Mouse (Mus musculus) stomach, embryonic 16.5 days (tissue): Measurements from ENCODE around the gene Actr3b. TPM values are rescaled to one million over a fixed set of nuclear protein-coding genes. Genes with fewer than 3 reads are reported as not detected.
A peak's percentile ranks its signal among the peaks of the same experiment; 100 is the strongest.
"Not testable (repeated sequence)": the region's sequence is repeated elsewhere in the genome, so short reads cannot be mapped to it uniquely, and the experiment has no call there.

Source experiments
- ATAC-seq: fragments of 200-750 bp; cut with Nextera tagmentation; 2 replicates; pipeline ENCODE4 v1.8.0; 2017; ENCODE audit warnings: moderate number of reproducible peaks, moderate TSS enrichment; ENCODE audit not compliant: insufficient read depth, low FRiP score
- H3K27ac ChIP-seq: fragments of 300-500 bp; sonication (generic); 2 replicates; pipeline ENCODE4 v1.5.1; 2014; ENCODE audit warnings: low read length
- H3K27me3 ChIP-seq: fragments of 300-500 bp; sonication (generic); 2 replicates; pipeline ENCODE4 v1.6.1; 2014; ENCODE audit warnings: low read length, control low read depth, mixed read lengths; ENCODE audit not compliant: control insufficient read depth, insufficient read depth
- H3K36me3 ChIP-seq: fragments of 300-500 bp; sonication (generic); 2 replicates; pipeline ENCODE4 v1.6.1; 2014; ENCODE audit warnings: low read length; ENCODE audit not compliant: control insufficient read depth, insufficient read depth
- H3K4me1 ChIP-seq: fragments of 300-500 bp; sonication (generic); 2 replicates; pipeline ENCODE4 v1.6.1; 2014; ENCODE audit warnings: low read length, control low read depth, mixed read lengths; ENCODE audit not compliant: control insufficient read depth, insufficient read depth
- H3K4me2 ChIP-seq: fragments of 300-500 bp; sonication (generic); 2 replicates; pipeline ENCODE4 v1.6.1; 2014; ENCODE audit warnings: low read depth, low read length, mixed read lengths
- H3K4me3 ChIP-seq: fragments of 300-500 bp; sonication (generic); replicated peaks from 2 replicates; pipeline ENCODE4 v1.5.1; 2014; ENCODE audit warnings: mild to moderate bottlenecking, low read length
- H3K9ac ChIP-seq: fragments of 300-500 bp; sonication (generic); 2 replicates; pipeline ENCODE4 v1.6.1; 2014; ENCODE audit warnings: low read length
- H3K9me3 ChIP-seq: fragments of 300-500 bp; sonication (generic); replicated peaks from 2 replicates; pipeline ENCODE4 v1.6.1; 2016; ENCODE audit warnings: low read length, control low read depth; ENCODE audit not compliant: control insufficient read depth
- WGBS: fragments of 180-500 bp; shearing (Covaris S2); extraction: QIAGEN DNeasy Blood & Tissue Kit; methylation state at CpG from one replicate; pipeline ENCODE4 v1.1.7; 2014; 5-methylcytosine and 5-hydroxymethylcytosine counted together
- polyA plus RNA-seq: library from polyadenylated mRNA; unstranded; fragments of >200 nt; fragmentation: Nextera tagmentation; extraction: Ambion mirVana; gene quantifications from 2 replicates; pipeline ENCODE4 v1.2.1, GENCODE M21; 2015

Gene Actr3b
- polyA plus RNA-seq: 3.7 and 4.5 TPM in 2 replicates

GRCm38 (mm10) chr5:25759460-25760409 is at the start of gene Actr3b:
TSS of gene Actr3b (plus strand) at chr5:25759997.
- Histone ChIP-seq H3K9me3 (no peaks in the 10 kb centered on the region), H3K27ac (no peak within 1 kb of the TSS), H3K4me3 (peak within 1 kb of the TSS; percentile 74), H3K9ac (peak within 1 kb of the TSS; percentile 72), H3K4me1 (0 out of 2 replicates have a peak, but pooled peaks cover 4% of the 10 kb centered on the region), H3K4me2 (peak within 1 kb of the TSS; percentile 98), H3K36me3 (no peaks in the 10 kb centered on the region), H3K27me3 (no peaks in the 10 kb centered on the region)
- WGBS: 3% methylated on average over 45 of the region's 45 CpGs
- ATAC-seq: peak; percentile 95

DNA sequence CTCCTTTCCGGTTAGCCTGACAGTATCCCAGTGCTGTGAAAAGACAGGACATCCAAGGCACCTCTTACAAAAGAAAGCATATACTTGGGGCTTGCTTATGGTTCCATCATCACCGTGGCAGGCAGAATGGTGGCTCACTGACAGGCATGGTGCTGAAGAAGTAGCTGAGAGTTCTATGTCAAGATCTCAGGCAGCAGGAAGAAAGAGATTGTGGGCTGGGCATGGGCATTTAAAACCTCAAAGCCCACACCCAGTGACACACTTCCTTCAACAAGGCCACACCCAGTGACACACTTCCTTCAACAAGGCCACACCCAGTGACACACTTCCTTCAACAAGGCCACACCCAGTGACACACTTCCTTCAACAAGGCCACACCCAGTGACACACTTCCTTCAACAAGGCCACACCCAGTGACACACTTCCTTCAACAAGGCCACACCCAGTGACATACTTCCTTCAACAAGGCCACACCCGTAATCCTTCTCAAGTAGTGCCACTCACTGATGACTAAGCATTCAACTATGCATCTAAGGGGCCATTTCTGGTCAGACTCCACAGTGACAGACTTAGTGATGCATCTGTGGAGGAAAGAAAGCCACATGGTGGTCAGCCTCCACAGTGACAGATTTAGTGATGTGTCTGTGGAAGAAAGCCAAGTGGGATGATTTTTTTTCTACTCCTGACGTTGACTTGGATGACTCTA is 46.6 kb upstream of the Actr3b start:
- H3K9me3 ChIP-seq, H3K27ac ChIP-seq, H3K36me3 ChIP-seq, ATAC-seq, H3K9ac ChIP-seq, H3K4me1 ChIP-seq, H3K4me3 ChIP-seq, H3K27me3 ChIP-seq, H3K4me2 ChIP-seq: not testable (repeated sequence)
- WGBS: 92% methylated on average over 4 of the region's 4 CpGs

DNA sequence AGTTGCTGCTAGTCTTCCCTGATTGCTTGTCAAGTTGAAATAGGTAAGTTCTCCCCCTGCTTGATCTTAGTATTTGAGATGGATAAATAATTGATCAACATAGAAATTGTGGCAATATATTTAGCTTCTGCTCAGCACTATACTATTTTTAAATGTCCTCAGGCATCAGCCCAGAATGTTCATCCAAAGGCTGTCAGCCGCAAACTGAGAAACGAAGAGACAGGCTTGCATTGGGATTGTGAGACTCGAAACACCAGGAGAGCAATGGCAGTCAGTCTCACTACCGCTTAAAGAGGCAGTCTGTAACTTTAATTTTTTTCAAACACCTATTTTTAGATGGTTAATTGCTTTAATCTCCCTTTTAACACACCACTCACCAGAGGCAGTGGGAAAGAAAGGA is 40.4 kb upstream of the Actr3b start:
- no peak overlapping the region for H3K4me2 ChIP-seq
- no peak overlapping the region for H3K4me3 ChIP-seq
- H3K4me1 ChIP-seq: no peaks in the 10 kb centered on the region
- no peaks in the 10 kb centered on the region for H3K36me3 ChIP-seq
- WGBS: 84% methylated on average over 4 of the region's 4 CpGs
- H3K27me3 ChIP-seq: no peaks in the 10 kb centered on the region
- no peak overlapping the region for H3K9ac ChIP-seq
- no peak for ATAC-seq
- no peaks in the 10 kb centered on the region for H3K9me3 ChIP-seq
- no peak overlapping the region for H3K27ac ChIP-seq

DNA sequence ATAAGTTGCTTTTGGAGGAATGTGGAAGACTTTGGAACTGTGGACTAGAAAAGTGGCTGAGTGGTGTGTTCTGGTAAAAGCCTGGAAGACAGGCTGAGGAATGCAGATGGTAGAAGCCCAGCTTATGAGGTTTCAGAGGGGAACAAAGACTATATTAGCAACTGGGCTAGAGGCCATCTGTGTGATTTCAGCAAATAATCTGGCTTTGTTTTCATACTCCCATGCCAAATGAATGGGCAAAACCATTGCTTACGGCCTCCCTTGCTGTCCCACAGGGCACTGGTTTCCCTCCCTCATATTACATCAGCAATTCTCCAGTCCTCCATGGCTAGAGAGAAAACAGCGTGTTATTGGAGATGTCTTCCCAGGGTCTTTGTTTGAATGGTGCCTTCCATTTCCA is 36.8 kb upstream of the Actr3b start:
- WGBS: 79% methylated on average over 2 of the region's 2 CpGs
- no peak for ATAC-seq
- no peak overlapping the region for H3K27ac ChIP-seq
- H3K27me3 ChIP-seq: no peaks in the 10 kb centered on the region
- no peak overlapping the region for H3K4me2 ChIP-seq
- H3K9ac ChIP-seq: no peak overlapping the region
- H3K4me3 ChIP-seq: no peak overlapping the region
- no peaks in the 10 kb centered on the region for H3K4me1 ChIP-seq
- no peaks in the 10 kb centered on the region for H3K9me3 ChIP-seq
- H3K36me3 ChIP-seq: no peaks in the 10 kb centered on the region

DNA sequence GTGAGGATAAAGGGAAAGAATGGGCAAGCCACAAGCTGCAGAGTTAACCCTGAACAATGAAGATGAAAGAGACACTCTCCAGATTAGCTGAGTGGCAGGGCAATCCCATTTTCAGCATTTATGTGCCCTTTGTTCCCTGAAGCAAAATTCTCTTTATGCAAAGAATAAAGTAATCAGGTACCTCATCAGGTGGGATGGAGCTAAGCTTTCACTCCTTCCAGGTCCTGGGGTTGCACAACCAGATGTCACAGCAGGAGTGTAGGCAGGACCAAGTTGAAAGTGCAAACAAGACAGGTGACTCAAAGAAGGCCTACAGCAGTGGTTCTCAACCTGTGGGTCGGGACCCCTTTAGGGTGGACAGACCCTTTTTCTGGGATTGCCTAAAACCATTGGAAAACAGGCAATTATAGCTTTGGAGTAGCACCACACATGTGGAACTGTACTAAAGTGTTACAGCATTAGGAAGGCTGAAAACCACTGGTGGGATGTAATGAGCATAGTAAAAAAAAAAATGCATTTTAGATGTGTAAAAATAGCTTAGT is 35.6 kb upstream of the Actr3b start:
- Histone ChIP-seq H3K27ac (no peak overlapping the region), H3K9ac (no peak overlapping the region), H3K4me2 (no peak overlapping the region), H3K9me3 (no peaks in the 10 kb centered on the region), H3K4me3 (no peak overlapping the region), H3K4me1 (no peaks in the 10 kb centered on the region), H3K27me3 (no peaks in the 10 kb centered on the region), H3K36me3 (no peaks in the 10 kb centered on the region)
- no peak for ATAC-seq
- WGBS: 38% methylated on average over 1 of the region's 1 CpGs

DNA sequence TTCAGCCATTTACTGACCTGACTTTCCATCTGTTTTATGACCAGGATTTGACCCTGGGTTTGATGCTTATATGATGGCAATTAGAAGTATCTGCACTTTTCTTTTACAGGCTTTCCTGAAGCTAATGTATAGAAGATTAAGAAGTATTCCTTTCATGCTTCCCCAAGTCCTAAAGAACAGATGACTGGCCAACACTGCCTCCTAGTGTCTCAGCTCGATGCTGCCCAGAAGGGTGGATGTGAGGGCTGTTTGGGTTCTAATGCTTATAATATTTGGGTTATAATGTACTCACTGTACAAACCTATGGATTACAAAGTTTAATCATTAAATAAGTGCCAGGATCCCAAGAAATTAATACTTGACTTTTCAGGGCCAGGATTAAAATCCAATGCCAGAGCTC is 25.5 kb upstream of the Actr3b start:
- no peaks in the 10 kb centered on the region for H3K27me3 ChIP-seq
- no peak overlapping the region for H3K4me2 ChIP-seq
- WGBS: 5% methylated on average over 1 of the region's 1 CpGs
- no peaks in the 10 kb centered on the region for H3K9me3 ChIP-seq
- no peak overlapping the region for H3K9ac ChIP-seq
- no peaks in the 10 kb centered on the region for H3K4me1 ChIP-seq
- no peak overlapping the region for H3K4me3 ChIP-seq
- no peak overlapping the region for H3K27ac ChIP-seq
- no peak for ATAC-seq
- H3K36me3 ChIP-seq: no peaks in the 10 kb centered on the region

DNA sequence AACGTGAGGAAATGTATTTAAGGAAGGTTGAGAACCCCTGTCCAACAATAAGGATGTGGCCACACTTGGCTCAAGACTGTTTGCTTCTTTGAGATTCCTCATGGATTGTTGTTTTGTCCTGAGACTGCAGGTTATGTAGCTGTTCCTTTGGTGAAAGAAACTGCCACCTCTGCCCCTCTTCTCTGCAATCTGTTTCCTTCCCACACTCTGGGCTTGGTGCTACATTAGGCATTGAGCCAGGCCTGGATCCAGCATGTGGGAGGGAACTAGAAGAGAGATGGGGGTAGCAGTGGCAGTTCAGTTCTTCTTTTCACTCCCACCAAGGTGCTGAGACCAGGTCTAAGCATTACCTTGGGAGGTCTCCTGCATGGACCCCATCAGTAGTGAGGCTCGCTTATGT is 23.9 kb upstream of the Actr3b start:
- no peak overlapping the region for H3K4me3 ChIP-seq
- 77% methylated on average over 2 of the region's 2 CpGs for WGBS
- H3K36me3 ChIP-seq: no peaks in the 10 kb centered on the region
- no peak overlapping the region for H3K4me2 ChIP-seq
- no peaks in the 10 kb centered on the region for H3K27me3 ChIP-seq
- ATAC-seq: no peak
- no peak overlapping the region for H3K9ac ChIP-seq
- H3K4me1 ChIP-seq: no peaks in the 10 kb centered on the region
- no peaks in the 10 kb centered on the region for H3K9me3 ChIP-seq
- no peak overlapping the region for H3K27ac ChIP-seq

DNA sequence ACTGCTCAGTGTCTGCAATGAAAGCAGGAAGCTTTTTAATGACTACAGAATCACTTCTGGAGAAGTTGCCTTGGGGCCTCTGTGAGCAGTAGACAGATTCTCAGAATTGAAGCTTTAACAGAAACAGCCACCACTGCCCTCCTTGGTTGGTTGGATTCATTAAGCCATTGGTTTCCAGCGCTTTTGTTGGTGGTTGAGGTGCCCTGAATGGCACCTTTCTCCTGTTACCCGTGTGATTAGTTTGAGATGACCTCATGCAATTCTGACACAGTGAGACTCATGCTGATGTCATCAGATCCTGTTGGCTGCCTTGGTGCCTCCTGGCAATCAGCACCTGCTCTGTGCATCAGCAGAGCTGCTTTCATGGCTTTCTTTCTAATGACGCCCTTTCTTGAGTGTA is 21.3 kb upstream of the Actr3b start:
- Histone ChIP-seq H3K27me3 (no peaks in the 10 kb centered on the region), H3K4me2 (no peak overlapping the region), H3K4me3 (no peak overlapping the region), H3K27ac (no peak overlapping the region), H3K9me3 (no peaks in the 10 kb centered on the region), H3K9ac (no peak overlapping the region), H3K4me1 (no peaks in the 10 kb centered on the region), H3K36me3 (no peaks in the 10 kb centered on the region)
- 62% methylated on average over 3 of the region's 3 CpGs for whole genome bisulfite sequencing
- ATAC-seq: no peak

DNA sequence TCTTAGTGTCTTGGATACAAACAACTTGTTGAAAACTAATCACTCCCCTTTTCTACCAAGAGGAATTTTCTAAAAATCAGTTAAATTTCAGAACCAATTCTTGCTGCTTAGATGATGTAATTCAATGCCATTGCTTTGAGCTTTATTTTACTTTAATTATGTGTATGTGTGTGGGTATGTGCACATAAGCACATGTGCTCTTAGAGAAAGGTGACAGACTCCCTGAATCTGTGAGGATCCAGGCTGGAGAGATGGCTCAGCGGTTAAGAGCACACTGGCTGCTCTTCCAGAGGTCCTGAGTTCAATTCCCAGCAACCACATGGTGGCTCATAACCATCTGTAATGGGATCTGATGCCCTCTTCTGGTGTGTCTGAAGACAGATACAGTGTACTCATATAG is 20.9 kb upstream of the Actr3b start:
- ATAC-seq, H3K9me3 ChIP-seq, H3K36me3 ChIP-seq, H3K27ac ChIP-seq, H3K4me3 ChIP-seq, H3K9ac ChIP-seq, H3K27me3 ChIP-seq, H3K4me1 ChIP-seq, H3K4me2 ChIP-seq: not testable (repeated sequence)
- WGBS: 86% methylated on average over 1 of the region's 1 CpGs
